Mouse (Mus musculus): ENCODE measurements around the gene Ldha. TPM values are rescaled to one million over a fixed set of nuclear protein-coding genes. Genes with fewer than 3 reads are reported as not detected.
A peak's percentile ranks its signal among the peaks of the same experiment; 100 is the strongest.
"Not testable (repeated sequence)": the region's sequence is repeated elsewhere in the genome, so short reads cannot be mapped to it uniquely, and the experiment has no call there.

Gene Ldha
- polyA plus RNA-seq, 1 experiment from 2014 or later = 1,988 TPM

DNA sequence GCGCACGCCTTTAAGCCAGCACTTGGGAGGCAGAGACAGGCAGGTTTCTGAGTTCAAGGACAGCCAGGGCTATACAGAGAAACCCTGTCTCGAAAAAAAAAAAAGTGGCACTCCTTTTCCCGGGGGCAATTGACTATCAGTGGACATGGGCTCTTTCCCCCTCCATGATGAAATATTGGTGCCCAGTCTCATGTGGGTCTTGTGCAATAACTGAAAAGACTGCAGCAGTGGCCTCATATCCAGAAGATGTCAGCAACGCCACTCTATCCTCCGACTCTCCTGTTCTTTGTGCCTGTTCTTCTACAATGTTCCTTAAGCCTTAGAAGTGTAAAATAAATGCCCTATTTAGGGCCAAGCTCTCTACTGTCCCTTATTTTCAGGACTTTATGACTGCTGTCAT lies 30.9 kb upstream of the Ldha start:
- 78% methylated on average over 6 of the region's 6 CpGs for WGBS (ENCODE audit: insufficient replicate concordance)
- no peaks in the 10 kb centered on the region for H3K9me3 ChIP-seq (ENCODE audit: low read length)

GRCm38 (mm10) chr7:46814012-46814411 lies 27.3 kb upstream of the Ldha start:
- no peak for TF ChIP-seq EP300 (IDR thresholded peaks at IDR 0.05; ENCODE audit: low read depth)
- no peak for TF ChIP-seq CTCF (IDR thresholded peaks at IDR 0.05; ENCODE audit: low read depth)
- Histone ChIP-seq H3K27me3 (ENCODE audit: insufficient read depth, low read length) (no peaks in the 10 kb centered on the region), H3K4me2 (ENCODE audit: low read depth, low read length) (no peak overlapping the region), H3K4me3 (ENCODE audit: low read depth, low read length) (no peak overlapping the region), H3K36me3 (replicated peaks; ENCODE audit: insufficient read depth, low read length) (peaks cover 74% of the 10 kb centered on the region), H3K9ac (replicated peaks) (no peak overlapping the region), H3K9me3 (ENCODE audit: low read length) (no peaks in the 10 kb centered on the region), H3K27ac (ENCODE audit: low read depth) (no peak overlapping the region), H3K4me1 (ENCODE audit: insufficient read depth) (no peaks in the 10 kb centered on the region)
- no peak for DNase-seq
- WGBS (ENCODE audit: insufficient replicate concordance) = 88% methylated on average over 4 of the region's 4 CpGs
- no peak for ATAC-seq

More for the DNA sequence above, 30.9 kb upstream of the Ldha start:
- Histone ChIP-seq H3K9ac (replicated peaks) (no peak overlapping the region), H3K27ac (ENCODE audit: low read depth) (no peak overlapping the region), H3K4me1 (ENCODE audit: insufficient read depth) (no peaks in the 10 kb centered on the region), H3K27me3 (ENCODE audit: insufficient read depth, low read length) (no peaks in the 10 kb centered on the region), H3K4me2 (ENCODE audit: low read depth, low read length) (no peak overlapping the region), H3K36me3 (replicated peaks; ENCODE audit: insufficient read depth, low read length) (peaks cover 71% of the 10 kb centered on the region), H3K4me3 (ENCODE audit: low read depth, low read length) (no peak overlapping the region)
- DNase-seq (no peak), ATAC-seq (no peak)
- TF ChIP-seq CTCF (IDR thresholded peaks at IDR 0.05; ENCODE audit: low read depth) (no peak), EP300 (IDR thresholded peaks at IDR 0.05; ENCODE audit: low read depth) (no peak)

DNA sequence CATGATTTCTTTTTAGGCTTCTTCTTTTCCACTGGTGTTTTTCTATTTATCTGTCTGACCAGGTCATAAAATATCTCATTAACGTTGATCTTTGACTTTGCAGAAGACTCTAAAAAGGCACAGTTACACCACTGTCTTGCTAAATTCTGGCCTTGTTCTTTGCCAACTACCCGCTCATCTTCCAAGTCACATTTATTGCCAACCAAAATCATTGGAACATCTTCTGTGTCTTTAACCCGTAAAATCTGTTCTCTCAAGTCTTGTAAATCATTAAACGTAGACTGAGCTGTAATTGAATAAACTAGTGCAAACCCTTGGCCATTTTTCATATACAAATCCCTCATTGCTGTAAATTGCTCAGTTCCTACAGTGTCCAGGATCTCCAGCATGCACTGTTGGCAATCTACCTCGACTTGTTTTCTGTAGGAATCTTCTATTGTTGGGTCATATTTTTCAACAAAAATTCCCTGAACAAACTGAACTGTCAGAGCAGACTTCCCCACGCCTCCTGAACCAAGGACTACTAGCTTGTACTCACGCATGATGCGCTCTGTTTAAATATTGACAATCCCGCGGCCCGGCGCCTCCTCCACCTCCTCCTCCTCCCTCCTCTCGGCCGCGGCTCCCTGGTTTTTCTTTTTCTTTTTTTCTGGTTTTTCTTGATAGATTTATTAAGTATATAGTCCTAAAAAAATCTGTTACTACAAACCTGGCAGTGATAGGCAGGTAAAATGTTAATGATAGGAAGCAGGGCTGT lies 20.2 kb upstream of the Ldha start:
- not testable (repeated sequence) for H3K9ac ChIP-seq (replicated peaks)
- ATAC-seq = peak; percentile 76
- H3K36me3 ChIP-seq (replicated peaks; ENCODE audit: insufficient read depth, low read length) = peaks cover 50% of the 10 kb centered on the region

DNA sequence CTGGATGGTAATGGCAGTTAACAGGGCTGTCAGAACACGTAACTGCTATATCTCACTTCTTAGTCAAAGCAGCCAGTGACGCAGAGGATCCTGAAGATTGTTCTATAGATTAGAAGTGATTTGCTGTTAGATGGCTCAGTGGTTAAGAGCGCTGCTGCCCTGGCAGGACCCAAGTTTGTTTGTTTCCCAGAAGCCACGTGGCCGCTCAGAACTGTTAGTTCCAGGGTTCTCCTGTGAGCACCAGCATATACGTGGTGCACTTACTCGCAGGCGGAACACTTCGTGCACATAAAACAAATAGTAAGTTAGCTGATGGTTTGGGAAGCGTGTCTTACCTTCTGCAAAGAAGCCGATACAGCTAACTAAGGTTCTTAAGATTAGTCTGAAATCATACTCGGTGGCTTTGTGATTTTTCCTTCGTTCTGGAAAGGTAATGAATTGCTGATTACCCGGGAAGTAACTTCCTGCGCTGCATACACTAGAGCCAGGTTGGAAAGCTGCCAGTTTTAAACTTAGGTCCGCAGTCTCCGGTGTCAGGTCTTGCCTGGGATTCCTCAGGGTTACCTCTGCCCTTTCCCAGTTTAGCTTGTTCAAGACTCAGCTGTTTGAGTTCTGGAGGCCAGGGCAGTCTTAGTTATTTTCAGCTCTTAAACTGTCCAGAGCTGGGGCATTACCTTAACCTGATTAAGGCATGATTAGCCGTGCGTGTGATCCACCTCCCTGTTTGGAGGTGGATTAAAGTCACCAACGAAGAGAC lies 14.1 kb upstream of the Ldha start:
- Histone ChIP-seq H3K4me2 (ENCODE audit: low read depth, low read length) (peak overlapping the region; percentile 11; the same call in 1 of the 2 replicates), H3K36me3 (replicated peaks; ENCODE audit: insufficient read depth, low read length) (peaks cover 10% of the 10 kb centered on the region), H3K9ac (replicated peaks) (peak overlapping the region; percentile 45), H3K4me3 (ENCODE audit: low read depth, low read length) (no peak overlapping the region), H3K4me1 (ENCODE audit: insufficient read depth) (peaks cover 21% of the 10 kb centered on the region), H3K27ac (ENCODE audit: low read depth) (peak overlapping the region; percentile 84), H3K27me3 (ENCODE audit: insufficient read depth, low read length) (no peaks in the 10 kb centered on the region), H3K9me3 (ENCODE audit: low read length) (no peaks in the 10 kb centered on the region)
- ATAC-seq (no peak), DNase-seq (no peak)
- TF ChIP-seq EP300 (IDR thresholded peaks at IDR 0.05; ENCODE audit: low read depth) = no peak
- no peak for TF ChIP-seq CTCF (IDR thresholded peaks at IDR 0.05; ENCODE audit: low read depth)
- 58% methylated on average over 20 of the region's 20 CpGs for WGBS (ENCODE audit: insufficient replicate concordance)

More for the DNA sequence above, 20.2 kb upstream of the Ldha start:
- not testable (repeated sequence) for H3K4me3 ChIP-seq (ENCODE audit: low read depth, low read length); H3K4me2 ChIP-seq (ENCODE audit: low read depth, low read length); H3K27me3 ChIP-seq (ENCODE audit: insufficient read depth, low read length); H3K4me1 ChIP-seq (ENCODE audit: insufficient read depth); DNase-seq; H3K9me3 ChIP-seq (ENCODE audit: low read length)
- WGBS (ENCODE audit: insufficient replicate concordance) = 64% methylated on average over 15 of the region's 15 CpGs
- peak overlapping the region; percentile 57; the same call in 1 of the 2 replicates for H3K27ac ChIP-seq (ENCODE audit: low read depth)

DNA sequence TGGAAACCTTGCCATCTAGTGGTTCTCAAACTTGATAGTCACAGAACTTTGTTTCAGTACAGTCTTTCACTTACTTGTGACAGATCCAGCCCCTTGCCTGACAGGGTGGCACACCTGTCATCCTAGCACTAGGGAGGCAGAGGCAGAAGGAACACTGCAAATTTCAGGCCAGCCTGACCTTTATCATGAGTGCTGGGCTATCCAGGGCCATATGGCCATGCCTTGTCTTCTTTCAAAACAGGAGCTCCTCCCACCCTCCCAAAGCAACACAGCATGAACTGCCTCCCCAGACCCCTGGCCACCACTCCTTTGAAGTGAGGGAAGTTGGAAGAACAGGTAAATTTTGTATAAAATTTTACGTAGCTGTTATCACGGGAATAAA lies 13.5 kb upstream of the Ldha start:
- Histone ChIP-seq H3K4me1 (ENCODE audit: insufficient read depth) (peaks cover 27% of the 10 kb centered on the region), H3K27me3 (ENCODE audit: insufficient read depth, low read length) (no peaks in the 10 kb centered on the region), H3K4me2 (ENCODE audit: low read depth, low read length) (peak overlapping the region; percentile 11; the same call in 1 of the 2 replicates), H3K4me3 (ENCODE audit: low read depth, low read length) (no peak overlapping the region), H3K36me3 (replicated peaks; ENCODE audit: insufficient read depth, low read length) (peaks cover 4% of the 10 kb centered on the region; the same call in 1 of the 2 replicates), H3K9me3 (ENCODE audit: low read length) (no peaks in the 10 kb centered on the region), H3K27ac (ENCODE audit: low read depth) (peak overlapping the region; percentile 84), H3K9ac (replicated peaks) (peak overlapping the region; percentile 45)
- 91% methylated on average over 2 of the region's 2 CpGs for WGBS (ENCODE audit: insufficient replicate concordance)
- TF ChIP-seq EP300 (IDR thresholded peaks at IDR 0.05; ENCODE audit: low read depth) (no peak), CTCF (IDR thresholded peaks at IDR 0.05; ENCODE audit: low read depth) (no peak)
- no peak for DNase-seq
- no peak for ATAC-seq

DNA sequence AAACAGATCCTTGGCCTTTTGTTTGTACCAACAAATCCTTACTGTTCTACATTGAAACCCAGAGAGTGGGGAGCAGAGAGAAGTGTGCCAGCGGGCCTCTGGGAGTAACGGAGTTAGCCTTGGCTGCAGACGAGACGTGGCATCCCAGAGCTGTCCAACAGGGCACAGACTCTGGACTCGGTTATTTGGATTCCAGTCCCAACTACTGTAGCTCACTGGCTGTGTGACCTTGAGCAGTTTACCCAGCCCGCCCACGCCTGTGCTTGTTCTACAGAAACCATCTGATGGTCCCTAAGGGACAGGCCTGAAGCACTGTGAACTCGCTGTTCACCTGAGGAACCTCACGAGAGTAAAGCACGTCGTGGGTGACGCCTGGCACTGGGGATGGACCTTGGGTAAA lies 11.4 kb upstream of the Ldha start:
- Histone ChIP-seq H3K4me1 (ENCODE audit: insufficient read depth) (peaks cover 42% of the 10 kb centered on the region), H3K4me2 (ENCODE audit: low read depth, low read length) (no peak overlapping the region; the same call in 1 of the 2 replicates), H3K4me3 (ENCODE audit: low read depth, low read length) (no peak overlapping the region), H3K9me3 (ENCODE audit: low read length) (no peaks in the 10 kb centered on the region), H3K27ac (ENCODE audit: low read depth) (peak overlapping the region; percentile 92), H3K9ac (replicated peaks) (no peak overlapping the region), H3K36me3 (replicated peaks; ENCODE audit: insufficient read depth, low read length) (no peaks in the 10 kb centered on the region), H3K27me3 (ENCODE audit: insufficient read depth, low read length) (no peaks in the 10 kb centered on the region)
- ATAC-seq (peak; percentile 83), DNase-seq (peak; percentile 68)
- TF ChIP-seq EP300 (IDR thresholded peaks at IDR 0.05; ENCODE audit: low read depth) = peak; percentile 73; the same call in 1 of the 2 replicates
- no peak for TF ChIP-seq CTCF (IDR thresholded peaks at IDR 0.05; ENCODE audit: low read depth)
- WGBS (ENCODE audit: insufficient replicate concordance) = 64% methylated on average over 12 of the region's 12 CpGs

Data from liver, postnatal 0 days (tissue).